Mouse (Mus musculus) liver, postnatal 0 days (tissue): Measurements from ENCODE around the gene Tmem86a. TPM values are rescaled to one million over a fixed set of nuclear protein-coding genes. Genes with fewer than 3 reads are reported as not detected.

Source experiments
- ATAC-seq: fragments of 200-750 bp; cut with Nextera tagmentation; 2 replicates; pipeline ENCODE4 v1.8.0; 2017; ENCODE audit warnings: mild to moderate bottlenecking, moderate library complexity
- DNase-seq: peaks from one replicate; pipeline ENCODE4 v3.0.0-alpha.2; 2016
- H3K27ac ChIP-seq: fragments of 300-500 bp; sonication (generic); 2 replicates; pipeline ENCODE4 v1.5.1; 2014; ENCODE audit warnings: antibody characterized with exemption, moderate library complexity, mild to moderate bottlenecking, low read depth
- H3K27me3 ChIP-seq: fragments of 300-500 bp; sonication (generic); 2 replicates; pipeline ENCODE4 v1.6.1; 2014; ENCODE audit warnings: low read length, control low read depth, mixed read lengths; ENCODE audit not compliant: insufficient read depth
- H3K36me3 ChIP-seq: fragments of 300-500 bp; sonication (generic); replicated peaks from 2 replicates; pipeline ENCODE4 v1.6.1; 2014; ENCODE audit warnings: mild to moderate bottlenecking, control low read depth, low read length, moderate library complexity, mixed read lengths; ENCODE audit not compliant: insufficient read depth
- H3K4me1 ChIP-seq: fragments of 300-500 bp; sonication (generic); 2 replicates; pipeline ENCODE4 v1.6.1; 2014; ENCODE audit warnings: antibody characterized with exemption, mild to moderate bottlenecking, control low read depth; ENCODE audit not compliant: insufficient read depth
- H3K4me2 ChIP-seq: fragments of 300-500 bp; sonication (generic); 2 replicates; pipeline ENCODE4 v1.6.1; 2014; ENCODE audit warnings: low read depth, mild to moderate bottlenecking, low read length, moderate library complexity, mixed read lengths
- H3K4me3 ChIP-seq: fragments of 300-500 bp; sonication (generic); 2 replicates; pipeline ENCODE4 v1.5.1; 2014; ENCODE audit warnings: low read depth, low read length
- H3K9ac ChIP-seq: fragments of 300-500 bp; sonication (generic); replicated peaks from 2 replicates; pipeline ENCODE4 v1.6.1; 2014; ENCODE audit warnings: mild to moderate bottlenecking, moderate library complexity
- H3K9me3 ChIP-seq: fragments of 300-500 bp; sonication (generic); 2 replicates; pipeline ENCODE4 v1.6.1; 2016; ENCODE audit warnings: mild to moderate bottlenecking, control low read depth, low read length, mixed read lengths
- CTCF ChIP-seq: sonication (generic); IDR thresholded peaks from 2 replicates; pipeline ENCODE4 v1.5.1; 2016; ENCODE audit warnings: antibody characterized with exemption, low read depth
- EP300 ChIP-seq: IDR thresholded peaks from 2 replicates; pipeline ENCODE4 v1.6.1; 2016; ENCODE audit warnings: antibody characterized with exemption, low read depth, mild to moderate bottlenecking
- WGBS: fragments of 180-500 bp; shearing (Covaris S2); extraction: QIAGEN DNeasy Blood & Tissue Kit; methylation state at CpG from one replicate; pipeline ENCODE4 v1.1.7; 2014; ENCODE audit not compliant: insufficient replicate concordance; 5-methylcytosine and 5-hydroxymethylcytosine counted together
- polyA plus RNA-seq: library from polyadenylated mRNA; unstranded; fragments of >200 nt; fragmentation: Nextera tagmentation; extraction: Ambion mirVana; gene quantifications from 2 replicates; pipeline ENCODE4 v1.2.1, GENCODE M21; 2015

The Tmem86a gene
- polyA plus RNA-seq, 1 experiment from 2014 or later = 35.6 TPM

DNA sequence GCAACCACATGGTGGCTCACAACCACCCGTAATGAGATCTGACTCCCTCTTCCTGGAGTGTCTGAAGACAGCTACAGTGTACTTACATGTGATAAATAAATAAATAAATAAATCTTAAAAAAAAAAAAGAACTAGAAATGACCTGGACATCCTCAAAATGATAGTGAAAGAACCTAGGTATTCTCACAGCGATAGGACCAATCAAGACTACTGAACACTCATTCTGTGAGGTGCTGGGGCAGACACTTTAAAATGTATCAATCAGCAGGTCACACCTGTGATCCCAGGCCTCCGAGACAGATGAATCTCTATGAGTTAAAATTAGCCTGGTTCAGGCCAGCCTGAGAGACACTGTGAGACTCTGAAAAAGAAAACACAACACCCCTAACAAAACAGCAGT, 33.8 kb upstream of the Tmem86a start:
- H3K27ac ChIP-seq = no peak overlapping the region
- no peak overlapping the region for H3K4me2 ChIP-seq
- no peaks in the 10 kb centered on the region for H3K9me3 ChIP-seq
- H3K27me3 ChIP-seq = 0 out of 2 replicates have a peak, but pooled peaks cover 3% of the 10 kb centered on the region
- DNase-seq (no peak), ATAC-seq (no peak)
- H3K4me1 ChIP-seq = peaks cover 24% of the 10 kb centered on the region
- 72% methylated on average over 3 of the region's 3 CpGs for WGBS
- TF ChIP-seq CTCF (no peak), EP300 (no peak)
- H3K4me3 ChIP-seq = no peak overlapping the region
- H3K36me3 ChIP-seq = no peaks in the 10 kb centered on the region
- H3K9ac ChIP-seq = no peak overlapping the region

GRCm38 (mm10) chr7:47017146-47017545, 33.3 kb upstream of the Tmem86a start:
- WGBS = 70% methylated on average over 7 of the region's 7 CpGs
- ATAC-seq = no peak

DNA sequence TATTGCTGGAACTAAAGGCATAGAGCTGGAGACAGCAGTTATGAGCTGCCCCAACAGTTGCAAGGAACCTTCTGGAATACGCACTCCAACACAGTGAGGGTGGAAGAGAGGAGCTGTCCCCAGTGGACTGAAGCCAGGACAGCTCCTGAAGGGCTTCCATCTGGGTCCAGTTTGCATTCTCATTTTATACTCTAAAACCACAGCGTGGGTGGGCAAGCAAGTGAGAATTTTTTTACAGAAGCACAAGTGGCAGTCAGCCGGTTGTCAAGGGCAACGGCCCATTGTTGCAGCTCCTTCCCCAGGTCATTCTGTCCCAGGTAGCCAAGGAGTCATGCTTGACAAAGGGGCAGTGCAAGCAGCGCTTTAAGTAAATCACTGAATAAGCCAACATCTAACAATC, 30.8 kb upstream of the Tmem86a start:
- DNase-seq = no peak
- Histone ChIP-seq H3K9ac (no peak overlapping the region), H3K27me3 (0 out of 2 replicates have a peak, but pooled peaks cover 3% of the 10 kb centered on the region), H3K4me3 (no peak overlapping the region), H3K27ac (no peak overlapping the region), H3K36me3 (no peaks in the 10 kb centered on the region), H3K4me2 (no peak overlapping the region), H3K4me1 (peaks cover 11% of the 10 kb centered on the region), H3K9me3 (no peaks in the 10 kb centered on the region)
- TF ChIP-seq EP300 (no peak), CTCF (no peak)
- ATAC-seq = no peak
- 71% methylated on average over 5 of the region's 5 CpGs for WGBS

More at GRCm38 (mm10) chr7:47017146-47017545, 33.3 kb upstream of the Tmem86a start:
- Histone ChIP-seq H3K27ac (no peak overlapping the region), H3K36me3 (no peaks in the 10 kb centered on the region), H3K4me3 (no peak overlapping the region), H3K9ac (no peak overlapping the region), H3K4me1 (peaks cover 24% of the 10 kb centered on the region), H3K9me3 (no peaks in the 10 kb centered on the region), H3K27me3 (0 out of 2 replicates have a peak, but pooled peaks cover 3% of the 10 kb centered on the region), H3K4me2 (no peak overlapping the region)
- TF ChIP-seq EP300 = no peak
- TF ChIP-seq CTCF = no peak
- DNase-seq = no peak

GRCm38 (mm10) chr7:47020956-47021355, 29.4 kb upstream of the Tmem86a start:
- WGBS = 37% methylated on average over 8 of the region's 8 CpGs
- Histone ChIP-seq H3K36me3 (no peaks in the 10 kb centered on the region), H3K4me1 (peaks cover under 1% of the 10 kb centered on the region), H3K4me2 (no peak overlapping the region), H3K27ac (no peak overlapping the region), H3K9ac (no peak overlapping the region), H3K9me3 (no peaks in the 10 kb centered on the region), H3K4me3 (no peak overlapping the region), H3K27me3 (0 out of 2 replicates have a peak, but pooled peaks cover 3% of the 10 kb centered on the region)
- ATAC-seq (no peak), DNase-seq (no peak)
- TF ChIP-seq CTCF (no peak), EP300 (no peak)

DNA sequence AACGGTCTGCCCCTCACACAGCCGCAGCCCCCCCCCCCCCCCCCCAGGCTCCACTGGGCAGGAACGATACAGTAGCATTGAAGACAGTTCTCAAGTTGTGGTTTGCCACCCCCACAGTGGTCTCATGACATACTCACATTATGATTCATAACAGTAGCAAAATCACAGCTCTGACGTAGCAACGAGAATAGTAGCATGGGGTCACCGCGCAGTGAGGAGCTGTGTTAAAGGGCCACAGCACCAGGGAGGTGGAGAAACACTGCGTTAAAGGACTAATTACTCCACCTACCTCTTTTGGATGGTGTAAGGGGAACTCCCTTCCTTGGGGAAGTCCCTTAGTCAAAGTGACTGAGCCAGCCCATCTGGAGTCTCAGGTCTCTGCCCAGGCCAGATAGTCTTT, 27.9 kb upstream of the Tmem86a start:
- Histone ChIP-seq H3K27me3 (0 out of 2 replicates have a peak, but pooled peaks cover 3% of the 10 kb centered on the region), H3K4me2 (peak overlapping the region; percentile 29; the same call in 1 of the 2 replicates), H3K27ac (no peak overlapping the region), H3K9me3 (no peaks in the 10 kb centered on the region), H3K9ac (no peak overlapping the region), H3K4me1 (no peaks in the 10 kb centered on the region), H3K4me3 (no peak overlapping the region), H3K36me3 (no peaks in the 10 kb centered on the region)
- DNase-seq = no peak
- ATAC-seq = peak; percentile 81
- 44% methylated on average over 7 of the region's 8 CpGs for WGBS
- TF ChIP-seq EP300 (no peak), CTCF (no peak)

DNA sequence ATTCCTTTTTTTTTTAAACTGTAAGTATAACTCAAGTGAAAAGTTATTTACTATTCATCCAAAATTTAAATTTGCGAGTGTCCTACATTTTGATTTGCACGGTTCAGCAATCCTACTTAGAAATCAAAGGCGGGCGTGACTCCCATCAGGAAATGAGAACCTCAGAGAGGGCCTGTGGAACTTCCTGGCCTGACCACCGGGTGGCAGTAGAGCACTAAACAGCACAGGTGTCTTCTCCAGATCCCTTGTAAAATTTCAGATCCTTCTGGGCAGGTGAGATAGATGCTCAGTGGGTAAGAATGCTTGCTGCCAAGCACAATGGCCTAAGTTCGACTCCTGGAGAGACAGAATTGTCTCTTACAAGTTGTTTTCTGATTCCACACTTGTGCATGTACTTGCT, 26.9 kb upstream of the Tmem86a start:
- no peak overlapping the region for H3K4me2 ChIP-seq
- H3K4me3 ChIP-seq = no peak overlapping the region
- no peaks in the 10 kb centered on the region for H3K4me1 ChIP-seq
- H3K36me3 ChIP-seq = no peaks in the 10 kb centered on the region
- TF ChIP-seq EP300 (no peak), CTCF (peak; percentile 92)
- H3K9ac ChIP-seq = no peak overlapping the region
- 0 out of 2 replicates have a peak, but pooled peaks cover 3% of the 10 kb centered on the region for H3K27me3 ChIP-seq
- H3K27ac ChIP-seq = no peak overlapping the region
- ATAC-seq (peak; percentile 65), DNase-seq (peak; percentile 90)
- 8% methylated on average over 6 of the region's 6 CpGs for WGBS
- H3K9me3 ChIP-seq = no peaks in the 10 kb centered on the region

- Histone ChIP-seq H3K4me2 (no peak overlapping the region), H3K4me3 (no peak overlapping the region), H3K9ac (no peak overlapping the region), H3K36me3 (no peaks in the 10 kb centered on the region), H3K4me1 (no peaks in the 10 kb centered on the region), H3K27ac (no peak overlapping the region), H3K27me3 (0 out of 2 replicates have a peak, but pooled peaks cover 3% of the 10 kb centered on the region), H3K9me3 (no peaks in the 10 kb centered on the region)
- no peak for ATAC-seq
- WGBS = 82% methylated on average over 7 of the region's 7 CpGs
- TF ChIP-seq CTCF (no peak), EP300 (no peak)
- no peak for DNase-seq
Observed at GRCm38 (mm10) chr7:47024454-47024853, 25.9 kb upstream of the Tmem86a start.
